Mouse (Mus musculus) cerebellum, adult 2 months (tissue): ENCODE data around the gene Foxs1. TPM values are rescaled to one million over a fixed set of nuclear protein-coding genes. Genes with fewer than 3 reads are reported as not detected.
A peak's percentile ranks its signal among the peaks of the same experiment; 100 is the strongest.

Experiments used
- DNase-seq, 2 experiments: peaks; one replicate each; pipeline ENCODE4 v3.0.0; 2021
- H3K27ac ChIP-seq: fragments of 200-500 bp; 2 replicates; pipeline ENCODE4 v1.5.1; 2012; ENCODE audit warnings: low read length, control low read depth, inconsistent platforms; ENCODE audit not compliant: insufficient read depth
- H3K27me3 ChIP-seq: fragments of 200-500 bp; 2 replicates; pipeline ENCODE4 v1.6.1; 2012; ENCODE audit warnings: inconsistent platforms, mild to moderate bottlenecking, low read length, moderate library complexity; ENCODE audit not compliant: control insufficient read depth, insufficient read depth
- H3K4me1 ChIP-seq: fragments of 200-500 bp; 2 replicates; pipeline ENCODE4 v1.6.1; 2011; ENCODE audit warnings: low read length; ENCODE audit not compliant: control insufficient read depth, insufficient read depth
- H3K4me3 ChIP-seq: fragments of 200-500 bp; replicated peaks from 2 replicates; pipeline ENCODE3; 2011; ENCODE audit warnings: mild to moderate bottlenecking, low read depth, low read length, control low read depth; ENCODE audit not compliant: insufficient read depth
- CTCF ChIP-seq: fragments of 200-500 bp; IDR thresholded peaks from 2 replicates; pipeline ENCODE4 v1.5.1; 2011; ENCODE audit warnings: low read depth, mild to moderate bottlenecking, control low read depth, low read length, moderate library complexity, borderline replicate concordance; ENCODE audit not compliant: insufficient read depth
- POLR2A ChIP-seq: fragments of 200-500 bp; IDR thresholded peaks from 2 replicates; pipeline ENCODE4 v1.6.1; 2011; ENCODE audit warnings: low read length, control low read depth, borderline replicate concordance; ENCODE audit not compliant: insufficient read depth
- WGBS: fragments of 180-500 bp; shearing (Covaris S2); methylation state at CpG from one replicate; pipeline ENCODE4 v1.1.7; 2018; 5-methylcytosine and 5-hydroxymethylcytosine counted together
- polyA plus RNA-seq: library from polyadenylated mRNA; depleted of rRNA; stranded (reverse); fragments of >200 nt; gene quantifications from 2 replicates; pipeline ENCODE4 v1.2.3, GENCODE M21; 2012; rRNA removed

Gene Foxs1
- polyA plus RNA-seq = 1.2 and 1.9 TPM in 2 replicates

DNA sequence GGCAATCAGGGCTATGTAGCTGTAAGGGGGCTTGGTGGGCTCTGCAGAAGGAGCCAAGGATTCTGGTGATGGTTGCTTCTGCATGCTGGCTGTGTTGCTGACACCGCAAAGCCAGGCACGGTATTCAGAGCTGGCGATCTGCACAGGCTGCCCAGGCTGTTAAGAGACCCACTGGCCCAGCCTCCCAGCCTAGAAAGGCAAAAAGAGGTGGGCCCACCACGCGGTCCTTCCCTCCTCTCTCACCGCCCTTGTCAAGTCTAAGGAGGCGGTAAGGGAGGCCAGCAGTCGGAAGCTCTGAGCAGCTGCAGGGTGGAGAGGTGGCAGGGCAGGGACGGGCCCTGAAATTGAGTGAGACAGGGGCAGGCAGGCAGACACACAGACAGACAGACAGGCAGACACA, at the start of gene Foxs1:
Foxs1 (minus strand) TSS at position 161 of the 400 bp plus-strand sequence.
- H3K4me1 ChIP-seq = no peaks in the 10 kb centered on the region; the same call in none of the 2 replicates
- no peaks in the 10 kb centered on the region for H3K27me3 ChIP-seq
- no peak within 1 kb of the TSS for H3K4me3 ChIP-seq
- H3K27ac ChIP-seq = no peak within 1 kb of the TSS
- no peak for TF ChIP-seq POLR2A
- TF ChIP-seq CTCF = no peak
- no peak for DNase-seq
- WGBS = 54% methylated on average over 9 of the region's 9 CpGs

DNA sequence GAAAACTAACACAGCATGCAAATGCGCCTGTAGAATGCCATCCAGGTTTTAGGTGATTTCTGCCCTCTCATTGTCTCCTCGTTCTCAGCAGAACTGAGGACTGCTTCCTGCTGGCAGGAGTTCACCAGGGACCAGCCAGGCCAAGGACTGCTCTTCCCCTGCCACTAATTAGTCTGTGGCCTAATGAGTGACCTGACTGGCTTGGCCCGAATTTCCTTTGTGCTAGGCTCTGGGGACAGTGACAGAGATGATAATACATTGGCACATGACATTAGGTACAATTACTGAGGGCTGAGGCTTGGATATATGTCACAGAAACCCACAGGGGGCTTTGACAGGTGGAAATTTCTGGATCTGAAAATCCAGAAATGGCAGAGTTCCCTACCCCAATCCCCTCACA, 44.0 kb upstream of the Foxs1 start:
- Histone ChIP-seq H3K4me1 (no peaks in the 10 kb centered on the region), H3K4me3 (no peak overlapping the region), H3K27ac (no peak overlapping the region), H3K27me3 (no peaks in the 10 kb centered on the region)
- TF ChIP-seq CTCF (no peak), POLR2A (no peak)
- 41% methylated on average over 3 of the region's 3 CpGs for WGBS
- DNase-seq = no peak

- Histone ChIP-seq H3K4me3 (no peak overlapping the region), H3K27ac (no peak overlapping the region), H3K27me3 (no peaks in the 10 kb centered on the region), H3K4me1 (no peaks in the 10 kb centered on the region)
- WGBS = 84% methylated on average over 4 of the region's 4 CpGs
- TF ChIP-seq CTCF (no peak), POLR2A (no peak)
- no peak for DNase-seq
These were observed 32.5 kb upstream of the Foxs1 start for GRCm38 (mm10) chr2:152965555-152965954.

GRCm38 (mm10) chr2:152962091-152962793, 29.2 kb upstream of the Foxs1 start, which contains the start of gene Ttll9:
Gene Ttll9, plus strand, starts transcription at chr2:152962485.
- Histone ChIP-seq H3K27me3 (no peaks in the 10 kb centered on the region), H3K27ac (no peak within 1 kb of the TSS), H3K4me1 (no peaks in the 10 kb centered on the region), H3K4me3 (peak within 1 kb of the TSS; percentile 61)
- no peak for TF ChIP-seq CTCF
- TF ChIP-seq POLR2A = no peak
- WGBS = under 1% methylated on average over 34 of the region's 34 CpGs
- peak; percentile 84 to 86 for DNase-seq

DNA sequence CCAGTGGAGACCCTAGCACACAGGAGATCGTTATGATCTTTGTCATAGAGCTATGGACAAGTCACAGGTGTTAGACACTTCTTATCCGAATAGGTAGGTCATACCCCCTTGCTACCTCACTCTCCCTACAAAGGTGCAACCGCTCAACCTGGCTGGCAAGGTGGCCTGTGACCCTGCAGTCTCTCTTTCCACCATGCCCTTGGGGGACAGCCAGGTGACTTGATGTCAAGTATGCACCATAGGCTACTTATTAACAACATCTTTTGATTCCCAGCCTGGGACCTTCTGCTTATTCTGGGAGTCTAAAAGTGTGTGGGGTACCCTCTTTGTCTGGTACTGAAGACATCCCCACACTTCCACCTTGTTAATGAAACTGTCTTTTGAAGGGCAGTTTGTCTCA, 25.1 kb upstream of the Foxs1 start:
- no peak overlapping the region for H3K4me3 ChIP-seq
- WGBS = 74% methylated on average over 3 of the region's 3 CpGs
- TF ChIP-seq CTCF (no peak), POLR2A (no peak)
- no peaks in the 10 kb centered on the region for H3K27me3 ChIP-seq
- H3K27ac ChIP-seq = no peak overlapping the region
- DNase-seq = no peak
- H3K4me1 ChIP-seq = no peaks in the 10 kb centered on the region

GRCm38 (mm10) chr2:152951850-152952720, 19.1 kb upstream of the Foxs1 start:
- 19% methylated on average over 13 of the region's 13 CpGs for WGBS
- peak overlapping the region; percentile 2; the same call in 1 of the 2 replicates for H3K27ac ChIP-seq

GRCm38 (mm10) chr2:152951065-152951849, 18.2 kb upstream of the Foxs1 start, which contains the start of gene Dusp15:
Gene Dusp15, minus strand, starts transcription at chr2:152951698.
- H3K4me3 ChIP-seq = peak within 1 kb of the TSS; percentile 87
- no peaks in the 10 kb centered on the region for H3K27me3 ChIP-seq
- WGBS = 3% methylated on average over 51 of the region's 54 CpGs
- peak; percentile 68 to 69 for DNase-seq
- H3K27ac ChIP-seq = peak within 1 kb of the TSS; percentile 43; the same call in 1 of the 2 replicates
- TF ChIP-seq CTCF (no peak), POLR2A (peak; percentile 30; the same call in 1 of the 2 replicates)
- H3K4me1 ChIP-seq = peaks cover 21% of the 10 kb centered on the region

More at GRCm38 (mm10) chr2:152951850-152952720, 19.1 kb upstream of the Foxs1 start:
- TF ChIP-seq POLR2A (no peak; the same call in 1 of the 2 replicates), CTCF (no peak)
- Histone ChIP-seq H3K4me3 (peak overlapping the region; percentile 87), H3K27me3 (no peaks in the 10 kb centered on the region), H3K4me1 (peaks cover 17% of the 10 kb centered on the region)
- no peak for DNase-seq
